Mouse (Mus musculus) lung, adult 2 months (tissue): ENCODE measurements around the gene Ablim1.

ENCODE experiments used
- CTCF ChIP-seq: fragments of 200-500 bp; IDR thresholded peaks from 2 replicates; pipeline ENCODE4 v1.5.1; 2011; ENCODE audit warnings: mild to moderate bottlenecking, low read length, control low read depth; ENCODE audit not compliant: insufficient read depth
- POLR2A ChIP-seq: fragments of 200-500 bp; IDR thresholded peaks from 2 replicates; pipeline ENCODE4 v1.6.1; 2011; ENCODE audit warnings: low read depth, mild to moderate bottlenecking, control low read depth, low read length, borderline replicate concordance; ENCODE audit errors: extremely low read depth

- TF ChIP-seq CTCF (no peak), POLR2A (no peak)
These were observed 6.1 kb upstream of the Ablim1 start for GRCm38 (mm10) chr19:57320656-57321382.
